Mouse (Mus musculus): ENCODE data around the gene Plppr2. TPM values are rescaled to one million over a fixed set of nuclear protein-coding genes. Genes with fewer than 3 reads are reported as not detected.

Gene Plppr2
- polyA plus RNA-seq, 1 experiment: 14.5 TPM

DNA sequence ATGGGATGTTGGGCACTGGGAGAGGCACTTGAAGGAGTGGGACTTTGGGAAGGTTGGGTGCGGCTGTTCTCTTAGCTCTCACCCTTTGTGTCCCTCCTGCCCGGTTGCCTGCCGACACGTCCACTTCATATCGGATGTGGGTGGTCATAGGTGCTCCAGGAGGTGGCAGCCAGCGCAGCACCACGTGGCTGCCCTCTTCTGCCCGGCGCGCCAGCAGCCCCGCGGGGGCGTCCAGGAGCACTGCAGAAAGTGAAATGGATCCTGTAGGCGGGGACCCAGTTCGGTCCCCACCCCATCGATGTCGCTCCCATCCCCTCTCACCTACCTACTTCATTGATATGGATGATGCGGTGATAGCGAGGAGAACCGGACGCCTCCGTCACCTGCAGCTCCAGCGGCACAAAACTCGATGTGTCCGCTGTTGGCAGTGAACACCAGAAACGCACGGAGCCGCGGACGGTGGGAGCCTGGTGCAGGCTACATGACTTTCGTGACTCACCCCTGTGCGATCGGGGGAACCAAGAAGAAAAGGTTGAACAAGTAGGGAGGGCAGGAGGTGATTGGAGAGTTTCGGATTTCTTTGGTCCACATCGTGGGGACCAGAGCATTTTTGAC, 24.6 kb downstream of the Plppr2 start:
- DNase-seq (ENCODE audit: low spot score): no peak

DNA sequence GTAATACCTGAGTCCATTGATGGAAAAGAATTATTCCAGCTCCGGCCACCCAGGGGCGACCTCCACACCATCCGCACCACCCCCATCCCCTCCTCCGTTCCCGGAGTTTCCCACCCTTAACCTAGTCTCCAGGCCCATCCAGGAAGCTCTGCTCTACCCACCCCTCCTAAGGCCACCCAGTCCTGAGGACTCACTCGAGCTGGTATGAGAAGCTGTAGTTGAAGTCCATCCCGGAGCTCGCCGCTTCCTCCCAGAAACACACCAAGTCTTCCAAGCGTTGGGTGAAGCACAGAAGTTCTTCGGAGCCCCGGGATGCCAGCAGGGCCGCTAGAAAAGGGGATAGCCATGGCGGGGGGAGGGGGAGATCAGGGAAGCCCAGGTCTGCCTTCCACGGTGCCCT, 25.2 kb downstream of the Plppr2 start:
- DNase-seq (ENCODE audit: low spot score): no peak

DNA sequence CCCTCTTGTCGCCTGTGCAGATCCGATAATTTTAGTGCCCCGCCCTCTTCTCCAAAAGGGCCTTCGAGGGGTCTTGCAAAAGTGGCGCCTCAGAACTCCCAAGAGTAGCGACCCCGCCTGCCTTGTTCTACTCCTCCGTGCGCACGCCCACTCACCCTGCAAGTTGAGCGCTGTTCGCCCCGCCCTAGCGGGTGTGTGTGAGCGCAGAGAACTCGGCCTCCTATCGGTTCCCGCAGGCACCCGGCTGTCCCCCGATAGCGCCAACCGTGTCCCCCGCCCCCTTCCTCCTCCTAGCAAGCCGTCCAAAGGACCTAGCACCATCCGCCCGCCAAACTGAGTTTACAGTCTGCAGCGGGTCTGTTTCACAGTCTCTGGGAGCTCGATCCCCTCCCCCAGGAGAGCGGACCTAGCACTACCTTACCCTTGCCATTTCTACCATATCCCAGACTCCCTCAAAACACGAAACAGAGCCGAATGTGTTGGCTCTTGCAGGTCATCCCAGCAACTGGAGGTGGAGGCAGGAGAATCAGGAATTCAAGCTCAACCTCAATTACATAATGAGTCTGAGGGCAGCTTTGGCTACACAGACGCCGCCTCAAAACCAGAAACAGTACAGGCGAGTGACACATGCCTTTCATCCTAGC, 25.7 kb downstream of the Plppr2 start:
- DNase-seq (ENCODE audit: low spot score): no peak

DNA sequence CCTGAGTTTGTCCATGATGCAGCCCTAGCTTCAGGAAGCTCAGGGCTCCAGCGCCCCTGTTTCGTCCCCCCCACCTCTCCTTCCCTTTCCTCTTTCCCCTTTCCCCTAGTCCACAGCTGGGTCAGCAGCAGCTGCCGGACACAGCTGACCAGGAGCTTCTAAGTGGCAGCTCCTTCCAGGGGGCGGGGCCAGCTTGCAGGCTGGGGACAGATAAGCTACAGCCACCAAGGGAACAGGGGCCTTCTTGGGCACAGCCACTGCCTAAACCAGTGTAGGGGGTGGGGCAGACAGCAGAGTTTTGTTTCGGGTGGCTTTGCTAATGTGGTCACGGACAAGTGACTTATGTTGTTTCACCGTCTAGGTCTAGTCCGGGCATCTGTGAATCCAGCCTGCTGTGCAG, 26.6 kb downstream of the Plppr2 start, which contains the start of gene Epor:
Gene Epor, minus strand, starts transcription at position 90 of the 400 bp plus-strand sequence.
- DNase-seq (ENCODE audit: low spot score): no peak

DNA sequence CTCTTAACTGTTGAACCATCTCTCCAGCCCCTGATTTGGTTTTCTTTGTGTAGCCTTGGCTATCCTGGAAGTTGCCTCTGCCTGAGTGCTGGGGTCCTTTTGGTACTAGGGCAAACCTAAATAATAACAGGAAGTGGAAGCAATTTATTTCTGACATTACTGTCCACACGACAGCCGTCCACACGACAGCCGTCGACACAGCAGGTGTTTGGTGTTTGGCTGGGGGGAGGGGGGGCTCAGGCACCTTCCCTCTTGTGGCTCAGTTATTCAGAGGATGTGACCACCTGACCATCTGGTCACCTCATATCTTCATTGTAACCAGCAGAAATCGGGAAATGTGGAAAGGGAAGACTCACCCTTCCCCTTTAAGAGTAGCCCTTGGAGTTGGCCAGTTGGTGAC, 32.0 kb downstream of the Plppr2 start:
- DNase-seq (ENCODE audit: low spot score): no peak

DNA sequence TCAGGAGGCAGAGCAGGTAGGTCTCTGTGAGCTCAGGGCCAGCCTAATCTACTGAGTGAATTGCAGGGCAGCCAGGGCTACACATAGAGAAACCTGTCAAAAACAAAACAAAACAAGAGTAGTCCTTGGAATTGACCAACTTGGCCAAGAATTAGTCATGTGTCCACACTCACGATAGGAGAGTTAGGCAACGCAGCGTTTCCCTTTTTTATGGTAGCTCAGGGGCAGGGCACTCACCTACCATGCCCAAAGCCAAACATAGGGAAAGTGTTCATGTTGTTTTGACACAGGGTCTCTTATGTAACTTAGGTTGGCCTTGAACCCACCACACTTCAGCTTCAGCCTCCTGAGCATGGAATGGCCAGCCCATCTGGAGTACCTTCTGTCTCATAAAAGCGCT, 32.5 kb downstream of the Plppr2 start:
- DNase-seq (ENCODE audit: low spot score): no peak

DNA sequence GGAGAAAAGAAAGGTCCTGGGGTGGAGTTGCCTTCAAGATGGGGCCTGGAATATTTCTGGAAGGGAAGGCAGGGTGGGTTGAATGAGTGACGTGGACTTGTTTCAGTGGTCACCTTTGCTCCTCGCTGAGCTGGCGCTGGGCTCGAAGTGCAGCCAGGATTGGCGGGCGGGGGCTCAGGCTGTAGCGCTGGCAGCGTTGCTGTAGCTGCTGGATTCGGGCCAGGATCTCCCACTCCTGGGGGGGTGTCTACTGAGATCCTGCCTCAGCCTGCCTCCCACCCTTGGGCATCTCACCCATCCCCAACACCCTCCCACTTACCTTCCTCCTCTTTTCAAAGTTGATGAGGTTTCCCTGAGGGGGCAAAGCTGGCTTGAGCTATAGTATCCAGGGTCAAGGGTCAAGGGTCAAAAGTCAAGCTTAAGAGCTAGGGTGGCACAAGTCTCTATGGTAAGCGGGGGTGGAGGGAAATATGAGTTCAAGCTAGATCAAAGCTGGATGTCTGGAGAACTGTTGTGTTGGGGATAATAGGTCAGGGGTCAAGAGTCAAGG, 39.9 kb downstream of the Plppr2 start:
- DNase-seq (ENCODE audit: low spot score): no peak

DNA sequence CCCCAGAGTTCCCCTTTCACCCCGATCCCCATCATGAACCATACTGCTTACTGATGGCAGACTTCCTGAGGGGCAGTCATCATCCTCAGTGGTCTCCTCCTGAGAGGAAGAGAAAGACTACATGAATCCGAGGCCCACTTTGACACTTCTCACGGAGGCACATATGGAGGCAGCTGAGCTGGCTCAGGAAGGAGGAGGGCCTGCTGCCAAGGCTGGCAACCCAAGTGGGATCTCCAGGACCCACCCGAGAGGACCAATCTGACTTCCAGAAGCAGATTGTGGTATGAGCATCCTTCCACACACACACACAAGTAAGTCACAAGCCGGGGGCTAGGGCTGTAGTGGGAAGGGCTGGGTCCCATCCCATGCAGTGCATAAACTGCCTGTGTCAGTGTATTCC, 40.5 kb downstream of the Plppr2 start:
- no peak for DNase-seq (ENCODE audit: low spot score)

DNA sequence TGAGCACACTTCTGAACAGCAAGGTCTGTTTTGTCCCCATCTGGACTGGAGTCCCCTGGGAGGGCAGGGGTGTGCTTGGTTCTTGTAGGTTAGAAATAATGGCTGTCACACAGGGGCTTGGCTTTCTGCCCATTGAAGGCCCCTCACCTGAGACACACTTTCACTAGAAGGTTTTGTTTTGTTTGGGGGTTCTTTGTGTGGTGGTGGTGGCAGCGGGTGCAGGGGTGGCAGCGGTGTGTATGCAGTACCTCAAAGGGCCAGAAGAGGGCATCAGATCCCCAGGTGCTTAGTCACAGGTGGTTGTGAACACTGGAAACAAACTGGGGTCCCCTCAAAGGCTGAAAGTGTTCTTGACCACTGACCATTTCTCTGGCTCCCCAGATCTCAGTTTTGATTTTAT, 41.1 kb downstream of the Plppr2 start:
- DNase-seq (ENCODE audit: low spot score): no peak

DNA sequence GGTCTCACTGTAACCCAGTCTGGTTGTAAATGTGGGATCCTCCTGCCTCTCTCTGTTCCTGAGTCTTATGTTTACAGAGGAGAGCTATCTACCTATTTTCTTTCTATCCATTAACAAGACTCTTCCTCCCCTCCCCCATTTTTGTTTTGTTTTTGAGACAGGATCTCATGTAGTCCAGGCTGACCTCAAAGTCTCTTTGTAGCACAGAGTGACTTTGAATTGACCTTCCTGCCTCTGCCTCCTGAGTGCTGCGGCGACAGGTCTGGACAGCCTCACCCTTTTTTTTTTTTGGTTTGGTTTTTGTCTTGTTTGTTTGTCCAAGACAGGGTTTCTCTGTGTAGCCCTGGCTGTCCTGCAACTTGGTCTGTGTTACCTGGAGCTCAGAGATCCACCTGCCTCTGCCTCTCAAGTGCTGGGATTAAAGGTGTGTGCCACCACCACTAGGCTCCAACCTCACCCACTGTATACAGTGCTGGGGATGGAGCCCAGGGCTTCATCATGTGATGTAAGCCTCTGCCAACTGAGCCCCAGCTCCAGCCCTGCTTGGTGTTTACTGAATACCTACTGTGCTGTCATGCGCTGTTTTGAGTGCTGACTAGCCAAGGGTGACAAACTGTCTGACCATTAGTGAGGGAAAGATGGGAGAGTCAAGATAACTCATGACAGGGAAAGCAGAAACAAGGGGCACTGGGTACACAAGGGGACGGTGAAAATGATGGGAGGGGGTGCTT, 41.7 kb downstream of the Plppr2 start:
- no peak for DNase-seq (ENCODE audit: low spot score)

DNA sequence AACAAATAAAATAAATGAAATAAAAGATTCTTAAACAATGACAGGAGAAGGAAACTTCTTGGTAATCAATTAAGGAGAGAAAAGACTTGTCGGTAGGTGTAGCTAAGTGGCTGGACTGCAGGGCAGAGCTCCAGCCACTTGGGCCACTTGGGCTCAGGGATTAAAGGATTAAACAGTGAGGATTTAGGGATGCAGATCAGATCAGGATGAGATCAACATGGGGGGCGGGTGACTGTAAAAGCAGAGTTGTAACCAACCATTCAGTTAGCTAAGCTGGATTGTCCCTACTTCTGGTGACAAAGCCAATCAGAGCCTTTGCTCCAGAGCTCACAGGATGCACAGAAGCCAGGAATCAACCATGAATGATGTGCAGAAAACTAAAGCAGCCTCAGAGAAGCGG, 47.1 kb downstream of the Plppr2 start:
- DNase-seq (ENCODE audit: low spot score): no peak

DNA sequence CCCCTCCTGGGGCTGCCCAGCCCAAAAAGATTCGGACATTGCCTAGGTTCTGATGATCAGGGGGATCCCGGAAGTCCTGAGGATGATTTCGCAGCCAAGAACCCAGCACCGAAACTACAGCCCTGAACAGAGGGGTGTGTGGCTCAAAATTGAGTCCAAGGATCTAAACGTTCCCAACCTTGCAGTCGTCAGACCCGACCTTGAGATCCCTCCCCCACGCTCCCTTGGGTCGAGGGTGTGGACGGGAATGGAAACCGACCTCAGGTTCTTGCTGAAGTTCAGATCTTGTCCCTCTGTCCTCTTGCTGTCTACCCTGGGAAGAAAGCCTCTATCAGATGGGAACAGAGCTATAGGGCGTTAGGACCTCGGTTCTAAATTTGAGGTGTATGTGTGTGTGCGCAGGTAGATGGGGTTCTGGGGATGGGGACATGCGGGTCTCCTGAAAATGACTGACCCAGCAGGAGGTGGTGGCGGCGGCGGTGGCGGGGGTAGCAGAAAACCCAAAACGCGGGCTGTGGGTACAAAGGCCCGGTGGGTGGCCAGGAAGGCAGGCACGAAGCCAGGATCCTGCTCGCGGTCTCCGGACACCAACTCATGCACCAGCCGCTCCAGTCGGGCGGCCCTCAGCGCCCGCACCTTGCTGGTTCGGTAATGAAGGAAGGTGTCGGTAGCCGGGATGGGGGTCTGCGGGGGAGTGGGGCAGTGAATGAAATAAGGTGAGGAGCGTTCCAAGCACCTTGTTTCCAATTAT, 50.9 kb downstream of the Plppr2 start:
- no peak for DNase-seq (ENCODE audit: low spot score)

DNA sequence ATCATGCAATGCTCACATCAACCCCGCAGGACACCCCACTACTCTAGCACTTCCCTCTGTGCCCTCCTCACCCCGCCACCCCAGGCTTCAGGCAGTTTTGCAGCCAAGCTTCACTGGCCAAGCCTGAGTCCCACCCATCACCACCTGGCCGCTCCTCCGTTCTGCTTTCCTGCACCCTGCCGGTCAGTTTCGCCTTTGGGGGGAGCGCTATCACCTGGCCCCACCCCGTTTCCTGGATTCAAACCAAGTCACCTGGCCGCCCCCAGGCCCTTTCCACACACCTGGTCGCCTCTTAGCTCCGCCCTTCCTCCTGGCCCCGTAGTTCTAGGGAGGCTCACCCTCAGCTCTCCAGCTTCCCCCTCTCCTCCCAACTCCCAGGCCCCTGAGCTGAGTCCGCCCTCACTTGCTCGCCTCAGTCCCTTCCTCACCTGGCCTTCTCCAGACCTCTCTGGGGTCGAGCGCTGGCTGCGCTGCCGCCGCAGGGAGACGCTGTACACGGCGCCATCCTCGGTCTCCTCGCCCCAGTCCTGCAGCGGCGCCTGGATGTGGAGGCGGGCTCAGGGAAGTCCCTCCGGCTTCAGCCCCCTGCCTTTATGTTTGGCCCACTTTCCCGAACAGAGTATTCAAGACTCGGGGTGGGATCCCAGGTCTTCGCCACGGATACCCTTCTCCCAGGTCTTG, 51.7 kb downstream of the Plppr2 start:
- peak; percentile 46 for DNase-seq (ENCODE audit: low spot score)

DNA sequence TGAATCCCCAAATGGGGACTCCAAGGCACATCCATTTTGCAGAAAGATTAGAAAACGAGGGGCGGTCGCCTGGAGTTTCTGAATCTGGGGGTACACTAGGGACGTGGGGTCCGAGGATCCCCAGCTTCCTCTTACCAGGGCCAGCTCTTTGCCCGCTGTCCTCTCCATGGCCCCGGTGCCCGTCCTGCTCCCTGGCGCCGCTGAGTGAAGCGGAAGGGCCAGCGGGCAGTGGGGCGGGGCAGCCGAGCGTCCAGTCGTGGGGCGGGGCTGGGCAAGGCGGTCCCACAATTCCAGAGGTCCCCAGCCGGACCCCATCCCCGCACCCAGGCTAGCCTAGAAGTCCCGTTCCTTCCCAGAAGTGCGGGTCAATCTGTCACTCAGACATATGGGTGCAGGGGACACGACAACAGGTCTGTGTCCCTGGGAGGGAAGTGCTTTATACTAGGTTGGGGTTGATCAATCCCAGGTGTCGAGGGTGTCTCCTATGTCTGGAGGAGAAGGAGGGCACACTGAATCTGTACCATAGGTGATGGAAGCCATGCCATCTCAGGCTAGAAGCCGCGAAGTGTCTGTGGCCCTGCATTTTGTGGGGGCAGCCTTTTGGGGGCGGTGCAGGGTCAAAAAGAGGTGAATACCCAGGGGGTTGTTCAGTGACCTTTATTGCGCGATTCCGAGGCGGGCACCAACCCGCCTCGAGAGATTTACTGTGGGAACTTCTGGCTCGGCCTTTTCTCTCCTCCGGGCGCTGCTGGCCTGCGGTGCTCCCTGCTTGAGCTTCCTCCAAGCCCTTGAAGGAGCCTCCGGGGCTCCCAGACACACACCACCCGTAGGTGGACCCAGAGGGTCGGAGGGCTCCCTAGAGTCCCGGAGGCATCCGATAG, 52.6 kb downstream of the Plppr2 start, which contains the start of gene Rgl3:
Gene Rgl3, minus strand, starts transcription at position 217 of the 881 bp plus-strand sequence.
- peak; percentile 59 for DNase-seq (ENCODE audit: low spot score)

DNA sequence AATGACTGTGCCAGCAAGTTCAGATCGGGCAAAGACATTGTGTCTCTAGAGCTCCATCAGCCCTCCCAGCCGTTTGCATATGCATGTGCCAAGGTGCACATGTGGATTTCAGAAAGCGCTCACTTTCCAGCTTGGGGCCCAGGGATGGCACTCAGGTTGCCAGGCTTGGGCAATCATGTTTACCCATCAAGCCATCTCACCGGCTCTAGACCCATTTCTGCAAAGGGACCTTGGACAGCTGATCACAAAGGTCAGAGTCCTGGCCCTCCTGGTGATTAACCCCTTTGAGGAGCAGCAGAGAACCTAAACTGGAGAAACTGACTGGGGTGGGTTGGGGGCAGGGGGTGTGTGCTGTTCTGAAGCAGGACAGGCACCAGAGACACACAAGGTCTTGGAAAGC, 55.4 kb downstream of the Plppr2 start:
- no peak for DNase-seq (ENCODE audit: low spot score)

DNA sequence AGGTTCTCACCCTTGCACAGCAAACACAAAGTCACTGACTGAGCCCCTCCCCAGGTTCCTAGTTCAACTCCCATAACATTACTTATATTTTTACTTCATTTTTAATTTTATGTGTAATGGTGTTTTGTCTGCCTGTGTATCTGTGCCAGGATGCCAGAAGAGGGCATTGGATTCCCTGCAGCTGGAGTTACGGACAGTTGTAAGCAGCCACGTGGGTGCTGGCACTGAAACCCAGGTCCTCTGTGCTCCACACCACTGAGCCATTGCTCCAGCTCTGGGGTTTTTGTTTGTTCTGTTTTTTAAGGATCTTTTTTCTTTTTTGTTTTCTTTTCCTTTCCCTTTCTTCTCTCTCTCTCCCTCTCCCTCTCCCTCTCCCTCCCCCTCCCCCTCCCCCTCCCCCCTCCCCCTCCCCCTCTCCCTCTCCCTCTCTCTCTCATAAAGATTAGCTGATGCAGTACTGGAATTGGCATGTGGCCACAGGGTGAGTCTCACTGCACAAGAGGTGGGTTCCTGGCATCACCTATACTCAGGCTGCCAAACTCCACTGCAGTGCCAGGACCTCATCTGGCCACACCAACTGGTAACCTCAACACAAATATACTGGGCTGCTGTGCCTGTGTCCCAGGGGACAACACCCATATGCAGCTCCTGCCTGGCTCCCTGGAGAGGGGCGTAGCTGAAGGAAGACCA, 59.5 kb downstream of the Plppr2 start:
- DNase-seq (ENCODE audit: low spot score): no peak

All from urinary bladder, adult 2 months (tissue).